Mouse (Mus musculus): ENCODE measurements around the gene Cd47. TPM values are rescaled to one million over a fixed set of nuclear protein-coding genes. Genes with fewer than 3 reads are reported as not detected.
"Not testable (repeated sequence)": the region's sequence is repeated elsewhere in the genome, so short reads cannot be mapped to it uniquely, and the experiment has no call there.

Cd47 gene
- total RNA-seq, 2 experiments from 2014 or later, result 213 to 435 TPM

GRCm38 (mm10) chr16:49819494-49819893, 19.2 kb downstream of the Cd47 start:
- ATAC-seq (replicated peaks; ENCODE audit: poor library complexity), result no peak

- ATAC-seq (replicated peaks; ENCODE audit: poor library complexity), result not testable (repeated sequence)
Observed at GRCm38 (mm10) chr16:49830911-49831310, 30.6 kb downstream of the Cd47 start.

- no peak for ATAC-seq (replicated peaks; ENCODE audit: poor library complexity)
Observed at GRCm38 (mm10) chr16:49832339-49832738, 32.0 kb downstream of the Cd47 start.

GRCm38 (mm10) chr16:49834130-49834693, 33.9 kb downstream of the Cd47 start:
- ATAC-seq (replicated peaks; ENCODE audit: poor library complexity), result peak; percentile 20

GRCm38 (mm10) chr16:49836634-49837164, 36.4 kb downstream of the Cd47 start:
- peak; percentile 49 for ATAC-seq (replicated peaks; ENCODE audit: poor library complexity)

- no peak for ATAC-seq (replicated peaks; ENCODE audit: poor library complexity)
Observed at GRCm38 (mm10) chr16:49838923-49839322, 38.6 kb downstream of the Cd47 start.

- ATAC-seq (replicated peaks; ENCODE audit: poor library complexity), result peak; percentile 78
Observed at GRCm38 (mm10) chr16:49839681-49840535, 39.6 kb downstream of the Cd47 start.

GRCm38 (mm10) chr16:49843723-49844122, 43.4 kb downstream of the Cd47 start:
- ATAC-seq (replicated peaks; ENCODE audit: poor library complexity), result no peak

GRCm38 (mm10) chr16:49847224-49848003, 47.1 kb downstream of the Cd47 start:
- ATAC-seq (replicated peaks; ENCODE audit: poor library complexity), result no peak; the same call in 1 of the 2 replicates

GRCm38 (mm10) chr16:49848651-49849050, 48.3 kb downstream of the Cd47 start:
- ATAC-seq (replicated peaks; ENCODE audit: poor library complexity), result no peak

GRCm38 (mm10) chr16:49852940-49853339, 52.6 kb downstream of the Cd47 start:
- ATAC-seq (replicated peaks; ENCODE audit: poor library complexity), result peak; percentile 10

GRCm38 (mm10) chr16:49853633-49854032, 53.3 kb downstream of the Cd47 start:
- ATAC-seq (replicated peaks; ENCODE audit: poor library complexity), result no peak

GRCm38 (mm10) chr16:49854194-49854593, 53.9 kb downstream of the Cd47 start:
- ATAC-seq (replicated peaks; ENCODE audit: poor library complexity), result no peak

GRCm38 (mm10) chr16:49854931-49855835, 54.9 kb downstream of the Cd47 start:
- ATAC-seq (replicated peaks; ENCODE audit: poor library complexity), result peak; percentile 45

- peak; percentile 15 for ATAC-seq (replicated peaks; ENCODE audit: poor library complexity)
Observed at GRCm38 (mm10) chr16:49855836-49856503, 55.6 kb downstream of the Cd47 start.

GRCm38 (mm10) chr16:49856661-49857060, 56.3 kb downstream of the Cd47 start:
- no peak for ATAC-seq (replicated peaks; ENCODE audit: poor library complexity)

GRCm38 (mm10) chr16:49857504-49858160, 57.3 kb downstream of the Cd47 start:
- peak; percentile 11 for ATAC-seq (replicated peaks; ENCODE audit: poor library complexity)

- no peak for ATAC-seq (replicated peaks; ENCODE audit: poor library complexity)
Observed at GRCm38 (mm10) chr16:49858161-49858906, 58.0 kb downstream of the Cd47 start.

Data from megakaryocyte progenitor cell, adult 5-6 weeks (primary cell).